Mouse (Mus musculus): Measurements from ENCODE around the gene Fhad1.

- no peak for TF ChIP-seq CTCF (IDR thresholded peaks at IDR 0.05; ENCODE audit: control insufficient read depth, insufficient read depth, low read length)
- no peak for TF ChIP-seq POLR2A (IDR thresholded peaks at IDR 0.05; ENCODE audit: borderline replicate concordance, control insufficient read depth, low read depth, low read length)
Observed at GRCm38 (mm10) chr4:141879875-141880274, 135.0 kb downstream of the Fhad1 start.

All from bone marrow, adult 2 months (tissue).